Comparison of ENCODE assay signal across 18 mouse cellular contexts in genomic region chr4:133398619-133399018, GRCm38 (mm10). TPM values are rescaled to one million over a fixed set of nuclear protein-coding genes. Genes with fewer than 3 reads are reported as not detected.
DNase-seq lines count a peak whose midpoint lies in the region; ATAC-seq lines count a peak whose summit lies in the region.
"Had no signal": no experiment of that assay in that cellular context is flagged by ENCODE, and none has a peak within 500 bp of the region (broad histone marks: within the 10 kb centered on the region; RNA-seq: fewer than 3 reads in every experiment).

No protein-coding gene starts in this region.

- WGBS in heart, embryonic 10.5 days: 73% methylated on average over 5 of the region's 5 CpGs
- WGBS in liver, embryonic 13.5 days (ENCODE audit: insufficient replicate concordance): 69% methylated on average over 5 of the region's 5 CpGs
- 73% methylated on average over 5 of the region's 5 CpGs for WGBS in liver, embryonic 11.5 days

- H3K9me3 ChIP-seq in heart, embryonic 10.5 days: no peaks in the 10 kb centered on the region
- H3K9me3 ChIP-seq in liver, embryonic 13.5 days (replicated peaks): no peaks in the 10 kb centered on the region
- no peaks in the 10 kb centered on the region for H3K9me3 ChIP-seq in liver, embryonic 11.5 days (ENCODE audit: control insufficient read depth, low read length)
- H3K9me3 ChIP-seq: embryonic facial prominence, embryonic 15.5 days; forebrain, embryonic 10.5 days; intestine, embryonic 15.5 days; kidney, embryonic 15.5 days; limb, embryonic 13.5 days; midbrain, embryonic 12.5 days; neural tube, embryonic 13.5 days had no signal

- peaks cover 83% of the 10 kb centered on the region for H3K4me1 ChIP-seq in heart, embryonic 10.5 days
- peaks cover 94% of the 10 kb centered on the region for H3K4me1 ChIP-seq in liver, embryonic 13.5 days (replicated peaks)
- H3K4me1 ChIP-seq in liver, embryonic 11.5 days (replicated peaks; ENCODE audit: control insufficient read depth, insufficient read depth, low read length): peaks cover 74% of the 10 kb centered on the region

- H3K27ac ChIP-seq in heart, embryonic 10.5 days: peak overlapping the region; percentile 72
- H3K27ac ChIP-seq in liver, embryonic 13.5 days: peak overlapping the region; percentile 70
- no peak overlapping the region for H3K27ac ChIP-seq in liver, embryonic 11.5 days (ENCODE audit: low read depth, low read length)
- H3K27ac ChIP-seq: intestine, embryonic 15.5 days; limb, embryonic 13.5 days; midbrain, embryonic 12.5 days; neural tube, embryonic 13.5 days had no signal

- no peak overlapping the region for H3K9ac ChIP-seq in liver, embryonic 13.5 days
- no peak overlapping the region for H3K9ac ChIP-seq in liver, embryonic 11.5 days (ENCODE audit: low read depth, low read length)
- H3K9ac ChIP-seq: embryonic facial prominence, embryonic 15.5 days; forebrain, postnatal 0 days; intestine, embryonic 15.5 days; kidney, embryonic 15.5 days; midbrain, embryonic 12.5 days; neural tube, embryonic 13.5 days had no signal

- no peak overlapping the region for H3K4me2 ChIP-seq in liver, embryonic 13.5 days
- H3K4me2 ChIP-seq in liver, embryonic 11.5 days: no peak overlapping the region
- H3K4me2 ChIP-seq: embryonic facial prominence, embryonic 15.5 days; intestine, embryonic 15.5 days; kidney, embryonic 15.5 days; limb, embryonic 13.5 days; midbrain, embryonic 12.5 days; neural tube, embryonic 13.5 days had no signal

- no peak for ATAC-seq in liver, embryonic 13.5 days (ENCODE audit: low read depth)
- ATAC-seq in liver, embryonic 11.5 days (replicated peaks; ENCODE audit: low FRiP score): no peak
- ATAC-seq: forebrain, postnatal 0 days; intestine, embryonic 15.5 days had no signal

- no peak for DNase-seq in heart, embryonic 10.5 days (ENCODE audit: low spot score)
- DNase-seq in heart, postnatal 25 days (ENCODE audit: low spot score): no peak
- no peak for DNase-seq in liver, embryonic 13.5 days
- DNase-seq in liver, embryonic 11.5 days (ENCODE audit: low spot score): no peak
- peak; percentile 64 for DNase-seq in induced T-regulatory cell, adult 2 months (ENCODE audit: low read depth)
- DNase-seq in thymus, postnatal 4 days: no peak
- DNase-seq in kidney, adult 9 months: no peak
- DNase-seq: cerebellum, adult 9-11 months; forebrain, postnatal 0 days; right cerebral cortex, adult 18-20 months; thymus, postnatal 14 days had no signal

- intact Hi-C loops in heart, postnatal 25 days (cut with DNase I): no loop called here

- no peak overlapping the region for H3K4me3 ChIP-seq in heart, embryonic 10.5 days
- no peak overlapping the region for H3K4me3 ChIP-seq in liver, embryonic 13.5 days (replicated peaks)
- no peak overlapping the region for H3K4me3 ChIP-seq in liver, embryonic 11.5 days (ENCODE audit: low read depth, low read length)
- H3K4me3 ChIP-seq: embryonic facial prominence, embryonic 15.5 days; forebrain, embryonic 10.5 days; intestine, embryonic 15.5 days; kidney, embryonic 15.5 days; limb, embryonic 13.5 days; midbrain, embryonic 12.5 days; neural tube, embryonic 13.5 days had no signal

- H3K36me3 ChIP-seq in heart, embryonic 10.5 days: no peaks in the 10 kb centered on the region
- peaks cover 3% of the 10 kb centered on the region; the same call in 1 of the 2 replicates for H3K36me3 ChIP-seq in liver, embryonic 13.5 days
- H3K36me3 ChIP-seq in liver, embryonic 11.5 days (ENCODE audit: control insufficient read depth, insufficient read depth, low read length): no peaks in the 10 kb centered on the region
- H3K36me3 ChIP-seq: embryonic facial prominence, embryonic 15.5 days; intestine, embryonic 15.5 days; kidney, embryonic 15.5 days; limb, embryonic 13.5 days; midbrain, embryonic 12.5 days; neural tube, embryonic 13.5 days had no signal

- H3K27me3 ChIP-seq in heart, embryonic 10.5 days (ENCODE audit: insufficient read depth, poor library complexity, severe bottlenecking): no peaks in the 10 kb centered on the region
- H3K27me3 ChIP-seq in liver, embryonic 13.5 days: no peaks in the 10 kb centered on the region
- H3K27me3 ChIP-seq in liver, embryonic 11.5 days (replicated peaks; ENCODE audit: control insufficient read depth, insufficient read depth, low read length): no peaks in the 10 kb centered on the region
- H3K27me3 ChIP-seq: embryonic facial prominence, embryonic 15.5 days; intestine, embryonic 15.5 days; kidney, embryonic 15.5 days; limb, embryonic 13.5 days; midbrain, embryonic 12.5 days; neural tube, embryonic 13.5 days had no signal

RNA-seq across cellular contexts. Expression of gene Slc9a1, which starts 29.1 kb away (rescaled TPM):
- 7.6 and 8.2 TPM in 2 replicates for polyA plus RNA-seq in heart, embryonic 10.5 days (2016; fragmentation: Nextera tagmentation; extraction: Ambion mirVana)
- 10 to 100 TPM; 16.3 to 20.0 TPM for total RNA-seq in heart, postnatal 25 days (2021)
- 2.7 and 3.1 TPM in 2 replicates for polyA plus RNA-seq in liver, embryonic 13.5 days (2015; fragmentation: Nextera tagmentation; extraction: Ambion mirVana)
- 6.9 and 7.7 TPM in 2 replicates for polyA plus RNA-seq in liver, embryonic 11.5 days (2014; fragmentation: Nextera tagmentation; extraction: Ambion mirVana)

RNA-seq across cellular contexts. Expression of gene Wdtc1, which starts 45.3 kb away (rescaled TPM):
- 13.4 and 14.2 TPM in 2 replicates for polyA plus RNA-seq in heart, embryonic 10.5 days (2016; fragmentation: Nextera tagmentation; extraction: Ambion mirVana)
- total RNA-seq in heart, postnatal 25 days (2021): 10 to 100 TPM; 81.2 to 82.7 TPM
- polyA plus RNA-seq in liver, embryonic 13.5 days (2015; fragmentation: Nextera tagmentation; extraction: Ambion mirVana): 5.5 and 7.1 TPM in 2 replicates
- 14.0 and 14.5 TPM in 2 replicates for polyA plus RNA-seq in liver, embryonic 11.5 days (2014; fragmentation: Nextera tagmentation; extraction: Ambion mirVana)
